Mouse (Mus musculus) lung, postnatal 25 days (tissue): ENCODE results near the gene Gdi2.
"Not testable (repeated sequence)": the region's sequence is repeated elsewhere in the genome, so short reads cannot be mapped to it uniquely, and the experiment has no call there.

Source experiments
- DNase-seq: peaks from one replicate; pipeline ENCODE4 v3.0.0; 2022; ENCODE audit warnings: low spot score

The Gdi2 gene

DNA sequence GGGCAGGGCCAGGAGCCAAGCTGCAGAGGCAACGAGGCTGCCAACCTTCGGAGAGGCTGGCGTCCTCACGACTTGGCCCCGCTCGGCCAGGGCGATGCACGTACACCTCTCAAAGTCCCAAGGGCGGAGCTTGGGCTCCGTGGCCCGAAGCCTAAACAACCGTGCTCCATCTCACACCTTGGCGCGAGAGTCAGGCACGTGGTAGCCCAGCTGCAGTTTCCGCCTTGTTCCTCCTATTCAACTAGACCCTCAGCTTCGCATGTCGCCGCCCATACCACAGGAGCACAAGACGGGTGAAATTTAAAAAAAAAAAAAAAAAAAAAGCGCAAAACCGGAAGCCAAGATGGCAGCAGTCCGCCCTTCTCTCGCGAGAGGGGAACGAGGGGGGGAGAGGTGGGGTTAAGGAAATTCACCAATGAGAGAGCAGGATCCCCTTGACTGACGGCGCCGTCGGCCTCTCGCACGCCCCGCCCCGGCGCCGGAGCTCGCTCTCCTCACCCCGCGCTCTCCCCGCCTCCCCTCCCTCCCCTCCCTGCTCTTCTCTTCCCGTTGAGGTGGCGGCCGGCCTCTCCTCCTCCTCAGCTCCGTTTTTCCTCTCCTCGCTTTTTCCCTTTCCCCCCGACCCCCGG, at the start of gene Gdi2:
Gdi2 (plus strand) TSS at position 470 of the 629 bp plus-strand sequence.
- peak; percentile 96 for DNase-seq

DNA sequence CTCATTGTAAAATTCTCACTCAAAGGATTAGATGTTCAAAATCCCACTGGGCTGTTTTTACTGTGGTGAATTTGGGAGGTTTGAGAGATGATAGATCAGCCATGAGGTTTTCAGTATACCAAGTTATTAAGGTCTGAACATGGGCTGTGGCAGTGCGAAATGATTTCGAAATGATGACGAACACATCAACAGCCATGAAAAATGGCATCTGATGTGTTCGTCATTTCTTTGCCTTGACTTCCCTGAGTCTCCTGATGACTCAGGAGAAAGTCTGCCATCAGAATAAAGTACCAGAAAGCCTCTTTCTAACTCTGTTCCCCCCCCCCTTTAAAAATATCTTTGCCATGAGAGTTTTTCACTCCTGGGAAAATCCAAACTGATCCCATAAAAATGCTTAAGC, 42.3 kb upstream of the Gdi2 start:
- DNase-seq: no peak

DNA sequence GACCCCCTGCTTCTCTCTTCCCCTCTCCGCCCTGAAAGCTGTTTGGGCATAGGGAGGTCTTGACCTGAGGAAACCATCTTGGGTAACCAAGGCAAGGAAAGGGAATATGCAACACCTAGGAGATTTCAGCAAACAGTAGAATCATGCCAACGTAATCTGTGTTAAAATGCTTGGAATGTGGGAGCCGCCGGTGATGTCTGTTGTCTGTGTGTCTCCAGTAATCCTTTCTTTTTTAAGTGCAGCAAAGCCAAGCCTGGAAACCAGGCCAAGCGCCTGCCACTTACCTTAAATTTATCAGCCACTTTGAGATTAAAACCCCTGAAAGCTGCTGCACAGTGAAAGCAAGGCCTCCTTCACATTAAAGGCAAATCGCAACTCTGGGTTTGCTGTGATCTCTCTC, 36.8 kb upstream of the Gdi2 start:
- DNase-seq: not testable (repeated sequence)

DNA sequence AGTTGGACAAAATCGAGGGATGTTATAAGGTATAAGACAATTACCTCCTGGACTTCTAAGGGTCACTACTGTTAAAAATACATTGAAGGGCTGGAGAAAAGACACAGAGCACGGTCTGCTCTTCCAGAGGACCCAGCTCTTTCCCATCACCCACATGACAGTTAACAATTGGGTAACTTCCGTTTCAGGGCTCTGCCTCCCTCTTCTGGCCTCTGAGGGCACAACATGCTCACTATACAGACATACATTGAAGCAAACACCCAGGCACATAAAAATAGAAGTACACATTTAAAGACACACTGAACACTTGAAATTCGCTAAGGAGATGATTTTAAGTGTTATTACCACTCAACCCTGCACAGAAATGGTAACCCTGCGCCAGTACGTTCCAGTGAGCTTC, 22.5 kb upstream of the Gdi2 start:
- not testable (repeated sequence) for DNase-seq

DNA sequence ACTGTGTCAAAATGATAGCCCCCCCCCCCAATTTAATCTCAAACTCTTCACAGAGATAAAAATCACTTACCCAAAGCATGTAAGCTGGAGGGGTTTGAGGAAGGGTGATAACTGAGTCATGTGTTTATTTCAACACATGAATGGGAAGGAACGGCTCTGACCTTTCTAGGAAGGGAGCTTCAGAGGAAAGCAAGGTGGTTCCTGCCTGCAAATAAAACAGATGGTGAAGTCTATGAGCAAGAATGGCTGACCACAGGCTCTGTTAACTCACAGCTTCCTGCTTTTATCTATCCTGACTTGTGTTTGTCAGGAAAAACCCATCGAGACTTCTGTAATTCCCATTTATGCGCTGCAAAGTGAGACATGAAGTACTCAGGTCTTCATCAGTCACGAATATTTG, 18.5 kb upstream of the Gdi2 start:
- not testable (repeated sequence) for DNase-seq

DNA sequence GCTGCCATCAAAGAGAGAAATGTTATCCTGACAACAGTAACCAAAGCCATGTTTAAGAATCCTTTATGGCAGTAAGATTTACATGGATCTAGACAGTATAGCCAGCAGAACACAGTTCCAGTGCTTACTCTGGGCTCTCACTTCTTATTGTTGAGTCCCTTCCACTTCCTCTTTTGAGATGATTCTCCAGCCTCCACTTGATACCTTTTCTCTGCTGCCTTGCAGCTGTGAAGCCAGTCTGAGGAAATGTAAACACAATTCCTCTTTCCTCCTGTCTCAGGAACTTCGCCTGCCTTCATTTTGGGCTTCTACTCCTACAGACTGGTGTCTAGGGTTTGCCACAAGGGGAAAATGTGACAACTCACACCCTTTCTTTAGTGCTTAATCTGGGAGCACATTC, 17.9 kb upstream of the Gdi2 start:
- DNase-seq: not testable (repeated sequence)

GRCm38 (mm10) chr13:3523459-3523858, 14.4 kb upstream of the Gdi2 start:
- DNase-seq: peak; percentile 21

DNA sequence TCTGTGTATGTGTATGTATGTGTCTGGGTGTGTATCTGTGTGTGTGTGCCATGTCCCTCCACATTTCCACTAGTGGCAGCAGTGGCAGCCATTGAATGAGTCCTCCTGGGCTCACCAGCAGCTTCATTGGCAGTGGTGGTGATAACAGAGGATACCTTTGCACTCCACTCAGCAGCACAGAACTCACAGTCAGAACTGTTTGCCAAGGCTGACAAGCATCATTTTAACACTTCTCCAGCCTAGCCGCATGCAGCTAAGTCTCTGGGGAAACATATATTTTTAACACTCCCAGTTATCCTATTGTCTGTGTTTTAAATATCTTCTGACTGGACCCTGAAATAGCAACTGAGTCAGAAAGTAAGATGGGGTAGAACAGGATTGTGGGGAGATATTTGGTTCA, 13.9 kb upstream of the Gdi2 start:
- DNase-seq: no peak

- no peak for DNase-seq
These were observed 12.2 kb upstream of the Gdi2 start for GRCm38 (mm10) chr13:3525611-3526051.

DNA sequence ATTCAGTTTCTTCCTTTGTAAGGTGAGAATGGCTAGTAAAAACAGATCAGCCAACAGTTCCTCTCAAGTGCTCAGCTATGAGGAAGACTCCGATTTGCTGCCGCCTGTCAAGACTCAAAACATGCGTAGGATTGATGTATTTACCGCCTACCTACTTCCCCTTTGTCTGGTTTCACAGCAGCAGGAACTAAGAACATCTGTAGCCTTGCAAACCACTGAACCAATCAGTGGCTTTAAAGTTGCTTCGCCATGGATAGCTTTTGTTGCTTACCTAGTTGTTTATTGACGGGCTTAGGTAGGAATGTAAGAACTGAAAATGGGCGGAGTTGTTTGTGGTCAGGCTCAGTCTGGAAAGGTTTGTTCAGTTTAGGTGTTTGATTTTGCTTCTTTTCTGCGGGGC, 11.5 kb upstream of the Gdi2 start:
- peak; percentile 75 for DNase-seq

- DNase-seq: no peak
These were observed 7.4 kb upstream of the Gdi2 start for GRCm38 (mm10) chr13:3530451-3530850.

DNA sequence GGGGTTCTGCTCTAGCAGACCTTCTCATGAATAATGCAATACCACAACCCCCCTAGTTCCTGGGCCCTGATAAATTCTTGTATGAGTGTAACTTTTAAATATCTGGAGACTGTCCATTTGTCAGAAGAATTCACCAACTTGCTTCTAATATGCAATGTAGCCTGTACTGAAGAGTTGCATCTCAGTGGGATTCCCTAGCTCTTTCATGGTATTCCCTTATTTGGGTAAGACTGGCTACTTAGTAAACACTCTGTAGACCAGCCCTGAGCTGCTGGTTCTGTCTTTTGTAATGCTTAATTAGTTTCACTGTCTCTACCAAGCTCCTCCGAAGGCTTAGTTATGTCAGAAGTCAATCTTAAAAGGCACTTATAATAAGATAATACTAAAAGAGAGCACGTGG, 6.7 kb upstream of the Gdi2 start:
- not testable (repeated sequence) for DNase-seq

DNA sequence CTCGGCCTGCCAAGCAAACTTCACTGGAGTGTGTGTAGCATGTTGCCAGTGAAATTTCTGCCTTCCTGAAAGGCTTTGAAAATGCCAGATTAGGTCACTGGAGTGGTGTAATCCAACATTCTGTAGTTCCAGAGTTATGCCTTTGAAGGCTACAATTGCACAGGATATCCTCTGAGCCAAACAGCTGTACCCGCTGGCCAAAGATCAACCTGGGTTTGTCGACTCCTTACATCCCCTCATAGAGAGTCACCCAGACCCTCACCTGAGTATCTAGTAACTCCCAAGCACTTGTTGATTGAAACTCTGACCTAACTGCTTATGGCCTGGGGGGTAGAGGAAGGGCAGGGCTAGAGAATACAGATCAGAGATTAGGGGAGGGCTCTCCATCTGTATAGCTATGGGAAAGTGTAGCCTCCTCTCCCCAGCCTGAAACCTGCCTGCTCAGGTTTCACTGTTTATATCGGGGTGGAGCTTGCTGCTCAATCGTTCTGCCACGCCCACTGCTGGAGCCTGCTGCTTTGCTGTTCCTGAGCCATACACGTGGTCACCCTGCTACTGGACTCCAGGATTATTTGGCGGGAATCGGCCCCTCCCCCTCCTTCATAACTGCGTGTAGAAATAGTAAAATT, 6.1 kb upstream of the Gdi2 start:
- DNase-seq: no peak

GRCm38 (mm10) chr13:3532451-3532850, 5.4 kb upstream of the Gdi2 start:
- DNase-seq: no peak

GRCm38 (mm10) chr13:3534146-3534545, 3.7 kb upstream of the Gdi2 start:
- DNase-seq: no peak

DNA sequence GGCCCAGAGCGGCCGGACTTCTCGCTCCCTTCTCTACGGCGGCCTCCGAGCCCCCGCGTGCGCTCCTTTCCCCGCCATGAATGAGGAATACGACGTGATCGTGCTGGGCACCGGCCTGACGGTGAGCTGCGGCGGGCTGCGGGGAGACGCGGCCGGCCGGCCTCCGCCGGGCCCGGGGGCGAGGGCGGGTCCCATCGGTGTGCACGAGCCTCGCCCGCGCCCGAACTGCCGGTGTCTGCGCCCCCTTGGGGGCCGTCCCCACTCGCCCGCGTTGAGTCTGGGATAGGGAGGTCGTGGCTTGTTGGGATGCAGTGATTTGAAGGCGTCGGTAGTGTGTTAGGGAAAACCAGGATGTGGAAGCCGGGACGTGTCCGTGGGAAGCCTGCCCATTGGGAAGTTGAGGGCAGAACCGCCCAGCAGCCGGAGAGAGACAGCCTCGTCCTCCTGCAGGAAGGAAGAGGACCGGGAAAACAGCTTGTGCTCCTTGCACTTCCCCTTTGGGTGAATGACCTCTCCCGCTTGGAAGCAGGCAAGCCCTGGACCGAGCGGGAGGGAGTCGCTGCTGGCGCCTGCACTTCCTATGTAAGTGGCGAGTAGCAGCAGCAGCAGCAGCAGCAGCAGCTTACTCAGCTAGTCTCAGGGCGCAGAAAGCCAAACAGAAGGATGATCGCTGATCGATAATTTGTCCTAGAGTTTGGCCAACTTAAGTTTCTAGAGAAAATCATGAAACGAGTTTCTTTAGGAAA, 533 bp downstream of the Gdi2 start:
- peak; percentile 88 for DNase-seq

DNA sequence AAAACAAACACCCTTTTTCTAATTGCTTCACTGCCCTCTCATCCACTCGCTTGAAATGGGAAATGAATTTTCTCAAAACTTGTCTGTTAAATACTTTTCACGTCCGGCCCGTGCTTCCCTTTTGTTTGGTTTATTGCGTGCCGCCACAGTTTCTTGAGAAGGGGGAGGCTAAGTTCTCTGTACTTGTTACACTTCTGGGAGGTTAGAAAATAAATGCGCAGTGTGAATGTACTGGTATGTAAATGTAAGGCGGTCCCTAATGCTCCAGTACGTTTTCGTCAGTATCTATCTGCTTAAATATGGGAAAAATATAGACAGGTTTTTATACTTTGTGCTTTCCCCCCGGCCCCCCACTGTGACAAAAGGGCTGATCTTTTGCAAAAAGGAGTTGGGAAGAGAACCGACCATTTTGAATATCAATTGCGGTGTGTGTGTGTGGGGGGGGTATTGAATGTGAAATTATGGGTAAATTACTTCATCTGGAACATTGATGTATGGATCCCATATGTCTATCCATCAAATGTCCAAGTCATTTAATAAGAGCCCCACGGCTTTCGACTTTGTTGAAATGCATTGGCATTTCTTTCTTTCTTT, 1.2 kb downstream of the Gdi2 start:
- DNase-seq: no peak

DNA sequence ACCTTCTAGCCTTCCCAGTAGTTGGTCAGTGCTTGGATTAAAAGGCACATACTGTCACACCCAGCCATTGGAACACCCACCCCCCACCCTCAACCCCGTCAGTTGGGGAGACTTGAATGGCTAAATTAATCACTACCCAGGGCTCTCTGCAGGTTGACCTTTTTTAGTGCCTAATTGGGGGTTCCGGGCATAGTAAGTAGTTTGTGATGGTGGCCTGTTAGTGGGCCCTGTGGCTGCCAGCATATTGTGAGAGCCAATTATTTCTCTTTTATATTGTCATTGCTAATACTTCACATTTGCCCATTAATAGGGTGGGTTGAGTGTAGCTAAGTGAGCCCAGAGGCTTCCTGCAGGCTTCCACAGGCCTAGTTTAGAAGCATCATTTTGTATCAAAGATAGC, 2.3 kb downstream of the Gdi2 start:
- no peak for DNase-seq

- DNase-seq: no peak
These were observed 3.4 kb downstream of the Gdi2 start for GRCm38 (mm10) chr13:3541159-3541782.

- no peak for DNase-seq
These were observed 6.4 kb downstream of the Gdi2 start for GRCm38 (mm10) chr13:3544077-3544874.

- no peak for DNase-seq
These were observed 7.1 kb downstream of the Gdi2 start for GRCm38 (mm10) chr13:3544925-3545324.

DNA sequence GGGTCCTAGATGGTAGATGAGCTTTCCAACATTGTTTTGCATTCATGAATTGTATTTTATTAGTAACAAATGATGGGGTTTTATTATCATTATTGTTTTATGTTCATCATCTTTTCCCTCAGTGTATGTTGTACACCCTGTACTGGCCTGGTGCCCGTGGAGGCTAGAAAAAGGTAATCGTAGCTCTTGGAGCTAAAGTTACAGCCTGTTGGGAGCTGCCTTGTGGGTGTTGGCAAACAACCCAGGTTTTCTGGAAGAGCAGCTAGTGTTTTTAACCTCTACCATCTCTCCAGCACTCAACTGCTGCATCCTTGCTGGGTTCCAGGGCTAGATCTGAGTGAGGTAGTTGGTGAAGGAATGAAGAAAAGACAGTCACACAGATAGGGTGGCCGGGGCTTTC, 9.5 kb downstream of the Gdi2 start:
- no peak for DNase-seq
